Mouse (Mus musculus): ENCODE measurements around the gene Trcg1.
"Not testable (repeated sequence)": the region's sequence is repeated elsewhere in the genome, so short reads cannot be mapped to it uniquely, and the experiment has no call there.

Trcg1 gene

GRCm38 (mm10) chr9:57236256-57236655 lies at the start of gene Trcg1:
TSS of gene Trcg1 (plus strand) at chr9:57236556.
- DNase-seq = no peak

GRCm38 (mm10) chr9:57196708-57197107 lies 39.6 kb upstream of the Trcg1 start:
- no peak for DNase-seq

GRCm38 (mm10) chr9:57197414-57197813 lies 38.9 kb upstream of the Trcg1 start:
- no peak for DNase-seq

GRCm38 (mm10) chr9:57202981-57203380 lies 33.4 kb upstream of the Trcg1 start:
- DNase-seq = no peak

- DNase-seq = not testable (repeated sequence)
Measured at GRCm38 (mm10) chr9:57203571-57203970, 32.8 kb upstream of the Trcg1 start.

GRCm38 (mm10) chr9:57206896-57207295 lies 29.5 kb upstream of the Trcg1 start:
- no peak for DNase-seq

- peak; percentile 60 to 69 for DNase-seq
Measured at GRCm38 (mm10) chr9:57209316-57209715, 27.0 kb upstream of the Trcg1 start.

- DNase-seq = no peak
Measured at GRCm38 (mm10) chr9:57212448-57213222, 23.7 kb upstream of the Trcg1 start.

GRCm38 (mm10) chr9:57214500-57214899 lies 21.9 kb upstream of the Trcg1 start:
- DNase-seq = no peak

GRCm38 (mm10) chr9:57217220-57217619 lies 19.1 kb upstream of the Trcg1 start:
- DNase-seq = no peak

GRCm38 (mm10) chr9:57218776-57219175 lies 17.6 kb upstream of the Trcg1 start:
- DNase-seq = no peak

GRCm38 (mm10) chr9:57219511-57219910 lies 16.8 kb upstream of the Trcg1 start:
- no peak for DNase-seq

- DNase-seq = peak; percentile 76 to 79
Measured at GRCm38 (mm10) chr9:57220356-57220755, 16.0 kb upstream of the Trcg1 start.

GRCm38 (mm10) chr9:57223341-57223740 lies 13.0 kb upstream of the Trcg1 start:
- DNase-seq = no peak

- no peak for DNase-seq
Measured at GRCm38 (mm10) chr9:57225780-57226627, 10.4 kb upstream of the Trcg1 start.

GRCm38 (mm10) chr9:57226628-57227122 lies 9.7 kb upstream of the Trcg1 start:
- DNase-seq = not testable (repeated sequence)

- DNase-seq = no peak
Measured at GRCm38 (mm10) chr9:57227203-57227602, 9.2 kb upstream of the Trcg1 start.

GRCm38 (mm10) chr9:57228186-57228585 lies 8.2 kb upstream of the Trcg1 start:
- no peak for DNase-seq

GRCm38 (mm10) chr9:57229726-57230125 lies 6.6 kb upstream of the Trcg1 start:
- DNase-seq = no peak

- no peak for DNase-seq
Measured at GRCm38 (mm10) chr9:57230146-57230783, 6.1 kb upstream of the Trcg1 start.

GRCm38 (mm10) chr9:57231536-57232255 lies 4.7 kb upstream of the Trcg1 start:
- DNase-seq = no peak

GRCm38 (mm10) chr9:57232341-57232940 lies 3.9 kb upstream of the Trcg1 start:
- DNase-seq = no peak
